Mouse (Mus musculus) bone marrow macrophage, adult 2 months (primary cell): Measurements from ENCODE around the gene Acsbg1.

Source experiments
- CTCF ChIP-seq: IDR thresholded peaks from 2 replicates; pipeline ENCODE4 v1.5.1; 2012; ENCODE audit warnings: low read depth, mild to moderate bottlenecking, low read length, moderate library complexity
- POLR2A ChIP-seq: IDR thresholded peaks from 2 replicates; pipeline ENCODE4 v1.6.1; 2012; ENCODE audit warnings: mild to moderate bottlenecking, low read depth, low read length, borderline replicate concordance

DNA sequence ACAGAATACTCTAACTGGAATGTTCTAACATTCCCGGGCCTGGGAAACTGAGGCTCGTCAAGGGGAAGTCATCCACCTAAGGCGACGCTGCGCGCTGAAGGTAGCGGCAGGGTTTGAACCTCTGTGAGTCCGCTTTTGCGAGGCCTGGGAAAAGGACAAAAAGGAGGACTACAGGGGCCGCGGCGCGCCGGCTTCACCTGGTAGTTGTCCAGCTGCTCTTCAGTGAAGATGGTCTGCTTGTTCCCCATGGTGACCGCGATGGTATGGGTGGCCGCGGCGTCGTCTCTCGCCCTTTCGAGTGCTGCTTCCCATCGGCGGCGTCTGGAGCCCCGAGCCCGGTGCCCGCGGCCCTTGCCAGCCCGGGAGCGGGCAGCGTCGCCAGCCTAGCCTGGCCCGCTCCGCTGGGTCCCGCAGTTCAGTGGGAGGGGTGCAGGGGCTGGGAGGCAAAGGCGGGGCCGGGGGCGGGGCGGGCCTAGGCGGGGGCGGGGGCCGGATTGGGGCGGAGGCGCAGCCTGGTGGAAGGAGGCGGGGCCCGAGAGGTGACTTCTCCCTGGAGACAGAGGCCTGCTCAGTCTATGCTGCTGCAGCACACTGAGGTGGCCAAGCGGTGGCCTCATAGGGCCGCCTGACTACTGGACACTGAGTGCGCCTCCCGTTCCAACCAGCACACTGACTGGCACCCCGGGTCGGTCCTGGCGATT lies 101.7 kb downstream of the Acsbg1 start, which contains the start of gene Cib2:
- no peak for TF ChIP-seq POLR2A
- no peak for TF ChIP-seq CTCF
